Mouse (Mus musculus): Measurements from ENCODE around the gene Plp1. TPM values are rescaled to one million over a fixed set of nuclear protein-coding genes. Genes with fewer than 3 reads are reported as not detected.

The Plp1 gene
- 803 and 1,072 TPM in 2 replicates for polyA plus RNA-seq (2021; fragmentation: Nextera tagmentation)
- long read RNA-seq, experiment 1, full-length matches to known transcripts, result 6,617 of 6,618 reads
- long read RNA-seq, experiment 1, partial matches to known transcripts, result 0 of 6,618 reads
- long read RNA-seq, experiment 1, other reads (novel, unspliced or antisense), result 1 of 6,618 reads
- long read RNA-seq, experiment 2, full-length matches to known transcripts, result 1,093 of 1,573 reads
- long read RNA-seq, experiment 2, partial matches to known transcripts, result 366 of 1,573 reads
- long read RNA-seq, experiment 2, other reads (novel, unspliced or antisense), result 114 of 1,573 reads

DNA sequence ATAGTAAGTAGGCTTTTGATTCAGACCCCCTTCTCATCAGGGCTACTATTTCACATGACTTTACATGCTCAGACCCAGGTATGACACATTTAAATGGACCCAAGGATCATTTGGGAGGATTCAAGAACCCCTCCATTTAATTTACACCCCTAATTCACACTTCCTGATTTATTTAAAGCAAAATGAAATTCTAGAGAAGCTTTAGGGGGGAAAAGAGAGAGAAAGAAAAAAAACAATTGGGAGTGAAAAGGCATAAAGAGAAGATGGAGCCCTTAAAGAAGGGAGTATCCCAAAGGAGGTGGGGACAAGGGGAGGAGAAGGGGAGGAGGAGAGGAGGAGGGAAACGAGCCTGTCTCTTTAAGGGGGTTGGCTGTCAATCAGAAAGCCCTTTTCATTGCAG is at the start of gene Plp1:
Gene Plp1 (plus strand): TSS at position 301 of the 400 bp plus-strand sequence.

GRCm38 (mm10) chrX:136780041-136780440 is 42.4 kb upstream of the Plp1 start, which contains the start of gene Glra4:
Glra4 (minus strand) TSS chrX:136780141.

GRCm38 (mm10) chrX:136868061-136869040 is 45.9 kb downstream of the Plp1 start, which contains the start of gene Rab9b:
Rab9b (minus strand) TSS chrX:136868755.

Other genes starting within 250 kb of the Plp1 start
- gene Tceal3, start 231.8 kb upstream of the Plp1 start, polyA plus RNA-seq (2021; fragmentation: Nextera tagmentation), result 149 and 243 TPM in 2 replicates
- 25.8 and 28.0 TPM in 2 replicates for gene Tceal1, start 114.7 kb upstream of the Plp1 start, polyA plus RNA-seq (2021; fragmentation: Nextera tagmentation)
- 166 and 194 TPM in 2 replicates for gene Morf4l2, start 79.0 kb upstream of the Plp1 start, polyA plus RNA-seq (2021; fragmentation: Nextera tagmentation)
- gene Glra4, start 42.5 kb upstream of the Plp1 start, polyA plus RNA-seq (2021; fragmentation: Nextera tagmentation), result 0.12 TPM in 1 of 2 replicates, not detected in the other
- gene Rab9b, start 46.1 kb downstream of the Plp1 start, polyA plus RNA-seq (2021; fragmentation: Nextera tagmentation), result 6.4 and 9.2 TPM in 2 replicates
- not detected in 2 replicates for gene H2bfm, start 104.7 kb downstream of the Plp1 start, polyA plus RNA-seq (2021; fragmentation: Nextera tagmentation)
- 24.6 and 37.6 TPM in 2 replicates for gene Tmsb15b2, start 152.8 kb downstream of the Plp1 start, polyA plus RNA-seq (2021; fragmentation: Nextera tagmentation)
- 6.6 and 10.1 TPM in 2 replicates for gene Tmsb15l, start 154.2 kb downstream of the Plp1 start, polyA plus RNA-seq (2021; fragmentation: Nextera tagmentation)
- gene Tmsb15b1, start 154.2 kb downstream of the Plp1 start, polyA plus RNA-seq (2021; fragmentation: Nextera tagmentation), result 19.3 and 27.2 TPM in 2 replicates
- 263 and 298 TPM in 2 replicates for gene Zcchc18, start 170.5 kb downstream of the Plp1 start, polyA plus RNA-seq (2021; fragmentation: Nextera tagmentation)
- 10.4 and 11.8 TPM in 2 replicates for gene Slc25a53, start 215.6 kb downstream of the Plp1 start, polyA plus RNA-seq (2021; fragmentation: Nextera tagmentation)
- 1.6 and 2.0 TPM in 2 replicates for gene Fam199x, start 226.9 kb downstream of the Plp1 start, polyA plus RNA-seq (2021; fragmentation: Nextera tagmentation)